Mouse (Mus musculus) large intestine, adult 2 months (tissue): Measurements from ENCODE around the gene Odr4. TPM values are rescaled to one million over a fixed set of nuclear protein-coding genes. Genes with fewer than 3 reads are reported as not detected.

ENCODE experiments used
- DNase-seq: peaks from one replicate; pipeline ENCODE4 v3.0.0-alpha.2; 2012; ENCODE audit warnings: low read depth, low spot score
- WGBS: fragments of 180-500 bp; shearing (Covaris S2); methylation state at CpG from one replicate; pipeline ENCODE4 v1.1.7; 2018; 5-methylcytosine and 5-hydroxymethylcytosine counted together
- polyA plus RNA-seq: library from polyadenylated mRNA; depleted of rRNA; stranded (reverse); fragments of >200 nt; gene quantifications from 2 replicates; pipeline ENCODE4 v1.2.3, GENCODE M21; 2012; rRNA removed

The Odr4 gene
- polyA plus RNA-seq, 1 experiment = 4.1 TPM

DNA sequence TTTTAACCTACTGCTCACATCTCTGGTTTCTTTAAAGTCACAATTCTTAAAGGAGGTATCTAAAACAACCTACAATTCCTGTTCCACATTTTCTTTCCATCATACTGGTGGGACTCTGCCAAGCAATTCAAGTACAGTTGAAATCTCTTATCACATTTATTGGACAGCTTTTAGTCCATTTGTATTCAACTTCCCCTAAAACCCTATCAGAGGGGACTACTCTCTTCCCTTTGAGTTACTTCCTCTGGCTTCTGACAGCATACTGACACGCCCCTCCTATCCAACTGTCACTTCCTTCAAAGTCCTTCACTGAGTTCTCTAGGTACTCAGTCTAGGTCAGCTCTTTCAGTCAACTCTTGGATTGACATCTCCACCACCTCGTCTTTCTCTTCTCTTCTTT lies 57.8 kb downstream of the Odr4 start:
- 63% methylated on average over 2 of the region's 2 CpGs for WGBS
- no peak for DNase-seq

DNA sequence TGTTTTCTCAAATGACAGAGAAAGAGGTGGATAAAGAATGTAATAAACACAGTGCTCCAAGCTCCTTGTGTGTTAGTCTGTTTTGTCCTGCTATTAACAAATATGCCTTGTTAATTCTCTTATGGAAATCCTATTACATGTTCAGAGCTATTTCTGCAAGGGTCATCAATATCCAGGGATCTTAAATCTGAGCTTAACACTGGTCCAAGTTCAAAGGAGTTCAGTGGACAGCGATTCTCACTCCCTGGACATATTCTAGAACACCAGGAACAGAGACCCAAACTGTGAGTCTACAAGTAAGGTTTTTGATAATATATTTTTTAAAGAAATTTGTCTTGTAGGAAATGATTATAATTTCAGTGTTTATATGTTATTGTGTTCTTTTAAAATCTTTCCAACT lies 73.7 kb downstream of the Odr4 start, which contains the start of gene Pdc:
Pdc (plus strand) TSS at position 213 of the 400 bp plus-strand sequence.
- 93% methylated on average over 1 of the region's 1 CpGs for WGBS
- no peak for DNase-seq

Other genes starting within 250 kb of the Odr4 start
- not detected in 2 replicates for gene Pdc, start 73.7 kb downstream of the Odr4 start, polyA plus RNA-seq
- 47.6 and 52.9 TPM in 2 replicates for gene Tpr, start 242 bp downstream of the Odr4 start, polyA plus RNA-seq
- 0.23 and 0.27 TPM in 2 replicates for gene Prg4, start 73.1 kb upstream of the Odr4 start, polyA plus RNA-seq